Mouse (Mus musculus) testis, adult 2 months (tissue): ENCODE measurements around the gene Sost.

Source experiments
- CTCF ChIP-seq: fragments of 200-500 bp; IDR thresholded peaks from 2 replicates; pipeline ENCODE4 v1.5.1; 2012; ENCODE audit warnings: low read depth, mild to moderate bottlenecking, inconsistent platforms, low read length, moderate library complexity; ENCODE audit not compliant: control insufficient read depth, insufficient read depth, insufficient replicate concordance
- POLR2A ChIP-seq: fragments of 200-500 bp; IDR thresholded peaks from 2 replicates; pipeline ENCODE4 v1.6.1; 2012; ENCODE audit warnings: low read depth, mild to moderate bottlenecking, inconsistent platforms, low read length, moderate library complexity; ENCODE audit not compliant: control insufficient read depth

DNA sequence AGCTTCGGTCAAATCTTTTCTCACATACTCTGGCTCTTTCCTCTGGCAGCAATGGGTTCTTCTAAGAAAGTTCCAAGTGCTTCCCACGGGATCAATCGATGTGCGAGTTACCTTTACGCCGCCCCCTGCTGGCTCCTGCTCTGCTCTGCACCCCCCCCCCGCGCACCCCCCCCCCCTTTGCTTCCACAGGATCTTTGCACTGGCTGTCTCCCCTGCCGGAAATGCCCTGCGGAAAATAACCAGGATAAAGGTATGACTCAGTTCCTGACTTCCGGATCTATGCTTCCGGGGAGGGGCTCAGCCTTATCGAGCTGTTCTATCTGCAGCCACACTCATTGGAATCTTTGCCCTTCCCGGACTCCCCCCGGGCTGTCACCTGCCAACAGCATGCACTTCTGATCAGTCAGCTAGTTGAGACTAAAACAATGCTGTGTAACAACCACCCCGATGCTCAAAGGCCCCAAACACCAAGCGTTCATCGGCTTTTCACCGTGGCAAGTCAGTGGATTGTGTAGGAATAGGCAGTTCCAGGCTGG is 42.3 kb downstream of the Sost start:
- TF ChIP-seq POLR2A, result no peak
- TF ChIP-seq CTCF, result no peak
